Mouse (Mus musculus): ENCODE results near the gene Nup62.

The Nup62 gene

GRCm38 (mm10) chr7:44819391-44819790 is 3.5 kb downstream of the Nup62 start:
- DNase-seq, result no peak

- peak; percentile 3 for DNase-seq
Measured at GRCm38 (mm10) chr7:44819863-44820262, 4.0 kb downstream of the Nup62 start.

- peak; percentile 1 for DNase-seq
Measured at GRCm38 (mm10) chr7:44820525-44820924, 4.6 kb downstream of the Nup62 start.

- DNase-seq, result peak; percentile 1
Measured at GRCm38 (mm10) chr7:44821666-44822448, 6.0 kb downstream of the Nup62 start.

GRCm38 (mm10) chr7:44823409-44823808 is 7.5 kb downstream of the Nup62 start:
- no peak for DNase-seq

- DNase-seq, result peak; percentile 47
Measured at GRCm38 (mm10) chr7:44824872-44825271, 9.0 kb downstream of the Nup62 start.

- no peak for DNase-seq
Measured at GRCm38 (mm10) chr7:44826771-44827170, 10.9 kb downstream of the Nup62 start.

- DNase-seq, result no peak
Measured at GRCm38 (mm10) chr7:44828706-44829105, 12.8 kb downstream of the Nup62 start.

GRCm38 (mm10) chr7:44832763-44833162 is 16.9 kb downstream of the Nup62 start:
- DNase-seq, result no peak

- no peak for DNase-seq
Measured at GRCm38 (mm10) chr7:44835373-44836015, 19.6 kb downstream of the Nup62 start.

- DNase-seq, result no peak
Measured at GRCm38 (mm10) chr7:44836016-44836404, 20.1 kb downstream of the Nup62 start.

GRCm38 (mm10) chr7:44836423-44837053 is 20.6 kb downstream of the Nup62 start:
- no peak for DNase-seq

- DNase-seq, result no peak
Measured at GRCm38 (mm10) chr7:44838073-44838472, 22.2 kb downstream of the Nup62 start.

GRCm38 (mm10) chr7:44839171-44839490 is 23.2 kb downstream of the Nup62 start:
- no peak for DNase-seq

- DNase-seq, result no peak
Measured at GRCm38 (mm10) chr7:44839491-44840191, 23.8 kb downstream of the Nup62 start.

GRCm38 (mm10) chr7:44840426-44840825 is 24.5 kb downstream of the Nup62 start:
- no peak for DNase-seq

GRCm38 (mm10) chr7:44841825-44842463 is 26.1 kb downstream of the Nup62 start:
- DNase-seq, result no peak

GRCm38 (mm10) chr7:44845006-44845405 is 29.1 kb downstream of the Nup62 start:
- no peak for DNase-seq

- no peak for DNase-seq
Measured at GRCm38 (mm10) chr7:44846804-44847203, 30.9 kb downstream of the Nup62 start.

GRCm38 (mm10) chr7:44847772-44848171 is 31.9 kb downstream of the Nup62 start:
- DNase-seq, result peak; percentile 44

- DNase-seq, result peak; percentile 100
Measured at GRCm38 (mm10) chr7:44848561-44849415, 32.9 kb downstream of the Nup62 start, which contains the start of the genes Akt1s1 and Tbc1d17. Akt1s1 (plus strand) TSS chr7:44848991. Tbc1d17 (minus strand) TSS chr7:44849079.
